Mouse (Mus musculus) limb, embryonic 10.5 days (tissue): ENCODE data around the gene Tmem120b. TPM values are rescaled to one million over a fixed set of nuclear protein-coding genes. Genes with fewer than 3 reads are reported as not detected.

Experiments used
- DNase-seq: peaks from one replicate; pipeline ENCODE4 v3.0.0-alpha.2; 2017; ENCODE audit warnings: low spot score
- H3K27ac ChIP-seq: fragments of 300-500 bp; sonication (generic); 2 replicates; pipeline ENCODE4 v1.5.1; 2016; ENCODE audit warnings: mild to moderate bottlenecking
- H3K27me3 ChIP-seq: fragments of 300-500 bp; sonication (generic); 2 replicates; pipeline ENCODE4 v1.6.1; 2016; ENCODE audit warnings: low read depth, mild to moderate bottlenecking; ENCODE audit not compliant: poor library complexity, severe bottlenecking
- H3K36me3 ChIP-seq: fragments of 300-500 bp; sonication (generic); 2 replicates; pipeline ENCODE4 v1.6.1; 2016; ENCODE audit warnings: mild to moderate bottlenecking, moderate library complexity
- H3K4me1 ChIP-seq: fragments of 300-500 bp; sonication (generic); 2 replicates; pipeline ENCODE4 v1.6.1; 2016
- H3K4me3 ChIP-seq: fragments of 300-500 bp; sonication (generic); 2 replicates; pipeline ENCODE4 v1.5.1; 2016; ENCODE audit warnings: mild to moderate bottlenecking, moderate library complexity
- H3K9me3 ChIP-seq: fragments of 300-500 bp; sonication (generic); replicated peaks from 2 replicates; pipeline ENCODE4 v1.6.1; 2016; ENCODE audit warnings: mild to moderate bottlenecking
- WGBS: fragments of 180-500 bp; shearing (Covaris S2); methylation state at CpG from one replicate; pipeline ENCODE4 v1.1.7; 2016; 5-methylcytosine and 5-hydroxymethylcytosine counted together
- polyA plus RNA-seq: library from polyadenylated mRNA; unstranded; fragments of >200 nt; fragmentation: Nextera tagmentation; extraction: Ambion mirVana; gene quantifications from 2 replicates; pipeline ENCODE4 v1.2.1, GENCODE M21; 2016

Gene Tmem120b
- polyA plus RNA-seq, 1 experiment from 2014 or later = 12.4 TPM

DNA sequence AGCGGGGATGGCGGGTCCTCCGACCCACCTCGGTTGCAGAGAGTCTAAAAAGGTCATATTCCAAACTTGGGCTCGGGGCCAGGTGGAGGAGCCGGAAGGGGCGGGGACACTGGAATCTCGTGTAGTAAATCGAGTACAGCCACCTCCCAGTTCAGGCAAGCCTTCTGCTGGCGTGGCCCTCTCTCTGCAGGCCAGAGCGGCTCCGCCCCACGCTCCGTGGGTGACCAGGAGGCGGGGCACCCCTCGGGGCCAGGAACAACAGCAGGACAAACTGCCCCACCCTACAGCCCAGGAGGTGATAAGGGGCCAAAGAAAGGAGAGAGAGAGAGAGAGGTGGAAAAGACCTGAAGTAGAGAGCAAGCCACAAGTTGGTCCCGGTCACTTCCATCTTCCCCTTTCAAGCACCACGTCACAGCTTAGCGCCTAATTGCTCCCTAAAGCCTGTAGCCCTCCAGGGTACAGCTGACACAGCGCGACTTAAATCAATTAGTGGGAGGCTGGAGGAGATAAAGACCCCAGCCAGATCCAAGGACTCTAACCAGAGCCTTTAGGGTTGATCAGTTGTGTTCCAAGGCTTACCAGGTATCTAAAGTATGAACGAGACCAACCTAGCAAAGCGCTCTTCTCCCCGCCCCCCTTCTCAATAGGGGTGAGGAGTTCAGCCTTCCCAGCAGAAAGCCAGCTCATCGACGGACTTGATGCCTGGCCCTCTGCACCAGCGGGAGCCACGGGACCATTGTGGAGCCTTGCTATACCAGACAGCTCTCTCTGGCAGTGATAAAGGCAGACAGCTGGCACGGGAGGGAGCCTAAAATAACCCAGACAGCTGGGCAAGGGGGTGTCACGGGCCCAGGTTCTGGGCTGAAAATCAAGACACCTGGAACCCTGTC is 67.5 kb downstream of the Tmem120b start:
- 3% methylated on average over 30 of the region's 30 CpGs for WGBS
- Histone ChIP-seq H3K4me1 (peaks cover 81% of the 10 kb centered on the region), H3K27ac (peak overlapping the region; percentile 100), H3K4me3 (peak overlapping the region; percentile 99), H3K36me3 (peaks cover 39% of the 10 kb centered on the region), H3K9me3 (no peaks in the 10 kb centered on the region), H3K27me3 (peaks cover 2% of the 10 kb centered on the region; the same call in 1 of the 2 replicates)
- peak; percentile 76 for DNase-seq

- peaks cover 76% of the 10 kb centered on the region for H3K4me1 ChIP-seq
- under 1% methylated on average over 13 of the region's 13 CpGs for WGBS
- DNase-seq = peak; percentile 83
These were observed 68.3 kb downstream of the Tmem120b start for GRCm38 (mm10) chr5:123136361-123137043.

DNA sequence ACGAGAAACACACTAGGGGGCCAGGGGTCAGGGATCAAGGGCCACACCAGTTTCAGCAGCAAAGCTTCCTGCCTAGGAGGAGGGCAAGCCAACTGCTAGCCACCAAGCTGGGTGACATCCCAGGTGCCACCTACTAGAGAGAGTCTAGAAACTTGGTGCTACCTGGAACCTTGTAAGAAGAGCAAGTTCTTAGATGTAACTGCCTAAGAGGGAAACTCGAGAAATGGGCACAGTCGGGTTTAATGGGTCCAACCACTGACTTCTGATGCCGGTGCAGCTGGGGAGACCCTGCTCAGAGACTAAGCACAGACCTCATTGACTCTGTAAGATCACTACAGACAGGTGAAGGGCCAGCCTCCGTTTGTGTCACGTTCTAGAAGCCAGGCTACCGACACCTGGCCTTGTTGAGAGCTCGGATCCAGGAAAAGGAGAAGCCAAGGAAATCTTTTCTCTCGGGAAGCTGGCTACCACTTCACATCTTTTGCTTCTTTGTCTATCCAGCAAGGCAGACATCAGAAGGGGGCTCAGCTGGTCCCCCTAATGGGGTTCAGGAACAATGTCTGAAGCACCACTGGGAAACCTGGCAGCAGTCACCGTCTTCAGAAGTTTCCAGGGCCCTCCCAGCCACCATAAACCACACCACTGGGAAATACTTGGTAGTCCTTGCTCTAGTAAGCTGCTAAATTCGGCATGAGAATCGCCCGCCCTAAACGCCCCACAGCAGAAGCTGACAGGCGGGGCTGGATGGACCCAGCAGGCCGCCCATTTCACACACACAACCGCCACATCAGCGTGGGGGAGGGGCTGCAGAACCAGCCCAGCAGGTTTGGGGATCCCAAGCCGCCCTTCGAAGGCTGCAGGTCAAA is 69.1 kb downstream of the Tmem120b start:
- peak overlapping the region; percentile 99 for H3K4me3 ChIP-seq
- WGBS = 2% methylated on average over 20 of the region's 20 CpGs

More at GRCm38 (mm10) chr5:123136361-123137043, 68.3 kb downstream of the Tmem120b start:
- H3K4me3 ChIP-seq = peak overlapping the region; percentile 99
- H3K9me3 ChIP-seq = no peaks in the 10 kb centered on the region
- peak overlapping the region; percentile 100 for H3K27ac ChIP-seq
- H3K36me3 ChIP-seq = peaks cover 39% of the 10 kb centered on the region
- no peaks in the 10 kb centered on the region; the same call in 1 of the 2 replicates for H3K27me3 ChIP-seq

GRCm38 (mm10) chr5:123137910-123138229 is 69.7 kb downstream of the Tmem120b start:
- DNase-seq = no peak
- no peaks in the 10 kb centered on the region for H3K9me3 ChIP-seq
- under 1% methylated on average over 6 of the region's 6 CpGs for WGBS
- H3K27ac ChIP-seq = peak overlapping the region; percentile 100
- H3K4me3 ChIP-seq = peak overlapping the region; percentile 99
- no peaks in the 10 kb centered on the region for H3K27me3 ChIP-seq
- H3K4me1 ChIP-seq = peaks cover 63% of the 10 kb centered on the region
- H3K36me3 ChIP-seq = peaks cover 39% of the 10 kb centered on the region

More for the DNA sequence above, 69.1 kb downstream of the Tmem120b start:
- peak; percentile 84 for DNase-seq
- H3K9me3 ChIP-seq = no peaks in the 10 kb centered on the region
- H3K36me3 ChIP-seq = peaks cover 39% of the 10 kb centered on the region
- peak overlapping the region; percentile 100 for H3K27ac ChIP-seq
- peaks cover 68% of the 10 kb centered on the region for H3K4me1 ChIP-seq
- no peaks in the 10 kb centered on the region for H3K27me3 ChIP-seq

DNA sequence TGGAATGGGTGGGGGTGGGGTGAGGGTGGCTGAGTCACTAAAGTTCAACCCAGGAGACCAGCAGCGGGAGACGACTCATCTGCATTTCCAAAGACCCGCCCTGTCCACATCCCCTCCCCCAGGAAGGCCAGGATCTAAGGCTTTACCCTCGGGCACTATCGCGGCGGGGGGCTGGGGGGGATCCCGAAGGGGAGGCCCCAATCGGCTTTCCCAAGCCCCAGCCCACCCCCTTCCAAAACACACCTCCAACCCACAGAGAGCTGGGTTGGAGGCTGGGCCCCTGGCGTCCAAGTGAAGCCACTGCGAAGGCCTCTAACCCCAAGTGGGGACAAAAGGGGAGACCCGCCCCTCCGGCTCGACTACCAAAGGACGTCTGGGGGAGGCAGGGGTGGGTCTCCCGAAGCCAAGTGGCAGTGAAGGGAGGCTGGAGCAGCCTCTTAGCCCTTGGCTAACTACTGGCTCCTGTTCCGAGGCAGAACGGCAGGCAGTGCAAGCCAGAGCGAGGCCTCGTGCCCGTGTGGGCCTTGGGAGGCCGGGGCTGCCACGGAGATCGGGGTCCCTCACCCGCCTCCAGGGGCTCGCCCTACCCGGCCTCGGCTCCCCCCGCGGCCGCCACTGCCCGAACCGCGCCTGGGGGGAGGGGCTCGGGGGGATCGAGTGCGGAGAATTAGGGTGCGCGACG is 70.2 kb downstream of the Tmem120b start:
- DNase-seq = peak; percentile 88
- Histone ChIP-seq H3K4me1 (peaks cover 62% of the 10 kb centered on the region), H3K27ac (peak overlapping the region; percentile 100), H3K4me3 (peak overlapping the region; percentile 99), H3K9me3 (no peaks in the 10 kb centered on the region), H3K27me3 (no peaks in the 10 kb centered on the region), H3K36me3 (peaks cover 35% of the 10 kb centered on the region)
- WGBS = under 1% methylated on average over 40 of the region's 40 CpGs

GRCm38 (mm10) chr5:123138953-123139721 is 70.9 kb downstream of the Tmem120b start:
- H3K4me3 ChIP-seq = peak overlapping the region; percentile 99
- peak overlapping the region; percentile 100 for H3K27ac ChIP-seq
- DNase-seq = peak; percentile 82
- peaks cover 29% of the 10 kb centered on the region for H3K36me3 ChIP-seq
- WGBS = under 1% methylated on average over 39 of the region's 39 CpGs
- H3K9me3 ChIP-seq = no peaks in the 10 kb centered on the region
- peaks cover 62% of the 10 kb centered on the region for H3K4me1 ChIP-seq
- no peaks in the 10 kb centered on the region for H3K27me3 ChIP-seq

DNA sequence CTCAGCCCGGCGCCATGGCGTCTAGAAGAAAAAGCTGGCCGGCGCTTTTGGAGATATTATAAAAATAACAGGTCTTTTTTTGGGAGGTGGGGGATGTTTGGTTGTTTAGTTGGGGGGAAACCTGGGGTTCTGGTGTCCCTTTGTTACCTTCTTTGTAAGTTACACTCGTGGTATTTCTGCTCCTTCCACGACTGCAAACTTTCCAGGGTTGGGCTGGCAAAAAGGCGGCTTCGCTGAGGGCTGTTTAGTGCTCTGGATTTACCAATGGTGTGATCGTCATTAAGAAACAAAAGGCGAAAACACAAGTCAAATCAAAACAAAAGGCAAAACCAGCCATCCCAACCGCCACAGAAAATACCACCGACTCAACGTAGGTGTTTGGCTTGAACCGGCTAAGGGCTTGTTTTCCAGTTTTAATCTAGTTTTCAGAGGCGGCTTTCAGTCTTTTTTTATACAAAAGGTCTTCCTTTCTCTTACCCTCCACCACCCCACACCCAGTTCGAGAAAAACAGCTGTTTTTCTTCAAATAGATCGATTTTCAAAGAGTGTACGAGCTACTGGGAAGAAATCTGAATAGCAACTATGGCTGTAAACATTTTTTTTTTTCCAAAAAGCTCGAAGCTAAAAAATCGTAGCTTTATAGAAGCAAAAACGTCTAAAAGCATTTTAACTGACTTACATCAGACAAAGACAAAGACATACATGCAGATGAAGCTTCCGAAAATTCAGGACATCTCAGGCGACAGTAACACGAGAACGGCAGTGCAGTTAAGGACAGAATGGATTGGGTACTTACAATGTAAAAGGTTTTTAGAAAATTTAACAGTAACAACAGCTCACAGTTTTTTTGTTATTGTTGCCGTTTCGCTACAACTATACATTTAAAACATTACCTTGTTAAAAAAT is 71.8 kb downstream of the Tmem120b start:
- Histone ChIP-seq H3K4me1 (peaks cover 62% of the 10 kb centered on the region), H3K27ac (peak overlapping the region; percentile 100), H3K9me3 (no peaks in the 10 kb centered on the region), H3K27me3 (no peaks in the 10 kb centered on the region), H3K4me3 (peak overlapping the region; percentile 99), H3K36me3 (peaks cover 29% of the 10 kb centered on the region)
- WGBS = under 1% methylated on average over 28 of the region's 28 CpGs
- peak; percentile 60 for DNase-seq

GRCm38 (mm10) chr5:123140694-123141554 is 72.7 kb downstream of the Tmem120b start:
- no peaks in the 10 kb centered on the region for H3K9me3 ChIP-seq
- peak overlapping the region; percentile 99 for H3K4me3 ChIP-seq
- H3K36me3 ChIP-seq = peaks cover 28% of the 10 kb centered on the region
- H3K4me1 ChIP-seq = peaks cover 62% of the 10 kb centered on the region
- peak; percentile 92 for DNase-seq
- H3K27ac ChIP-seq = peak overlapping the region; percentile 100
- under 1% methylated on average over 31 of the region's 31 CpGs for WGBS
- no peaks in the 10 kb centered on the region for H3K27me3 ChIP-seq

DNA sequence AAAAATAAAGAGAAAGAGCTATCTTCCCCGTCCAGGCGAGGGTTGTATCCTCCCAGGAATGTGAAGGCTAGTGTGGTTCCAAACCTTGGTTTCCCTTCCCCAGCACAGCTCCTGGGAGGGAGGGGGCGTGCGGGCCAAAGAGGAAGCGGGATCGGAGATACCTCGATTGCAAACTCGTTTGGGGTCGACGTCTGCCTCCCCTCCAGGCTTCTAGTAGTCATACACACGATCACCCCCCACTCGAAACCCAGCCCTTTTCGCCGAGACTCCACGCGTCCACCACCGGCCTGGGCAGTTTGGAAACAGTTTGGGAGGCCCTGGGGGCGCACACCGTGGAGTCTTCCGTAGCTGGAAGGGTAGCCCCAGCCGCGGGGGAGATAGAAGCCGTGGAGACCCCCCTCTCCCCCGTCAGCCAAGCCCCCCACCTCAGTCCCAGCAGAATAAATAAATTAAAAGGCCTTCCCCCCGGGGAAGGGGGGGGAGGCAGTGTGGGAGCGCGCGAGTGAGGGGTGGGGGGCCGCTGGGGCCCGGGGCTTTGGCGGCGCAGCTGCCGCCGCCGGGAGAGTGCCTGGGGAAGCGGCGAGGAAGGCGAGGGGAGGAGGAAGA is 73.4 kb downstream of the Tmem120b start:
- Histone ChIP-seq H3K27me3 (no peaks in the 10 kb centered on the region), H3K4me3 (peak overlapping the region; percentile 99), H3K27ac (peak overlapping the region; percentile 100), H3K36me3 (peaks cover 33% of the 10 kb centered on the region), H3K9me3 (no peaks in the 10 kb centered on the region), H3K4me1 (peaks cover 60% of the 10 kb centered on the region)
- peak; percentile 76 for DNase-seq
- under 1% methylated on average over 38 of the region's 38 CpGs for WGBS
